Comparison of ENCODE assay signal across 8 mouse cellular contexts in the genomic region with DNA sequence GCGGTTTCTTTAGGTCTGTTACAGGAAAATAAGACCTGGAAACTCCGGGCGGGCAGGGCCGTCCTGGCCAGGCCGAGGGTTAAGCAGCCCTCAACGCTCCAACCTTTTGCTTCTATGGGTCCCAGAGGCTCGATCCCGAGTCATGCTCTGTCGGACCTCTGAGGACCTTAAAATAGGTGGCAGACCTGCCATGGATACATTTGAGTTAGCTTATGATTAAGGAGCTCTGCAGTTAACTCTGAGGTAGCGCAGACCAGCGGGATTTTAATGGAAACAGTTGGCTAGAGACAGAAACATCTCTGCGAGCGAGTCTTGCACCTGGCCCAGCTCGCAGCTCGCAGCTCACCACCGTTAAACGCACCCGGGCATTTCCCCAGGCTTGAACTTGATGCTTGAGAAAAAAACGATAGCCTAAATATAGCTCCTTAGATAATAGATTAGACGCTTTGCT. TPM values are rescaled to one million over a fixed set of nuclear protein-coding genes. Genes with fewer than 3 reads are reported as not detected.
DNase-seq lines count a peak whose midpoint lies in the region; ATAC-seq lines count a peak whose summit lies in the region.

No protein-coding gene starts in this region.

- H3K4me3 ChIP-seq in forebrain, embryonic 14.5 days (ENCODE audit: low read depth, low read length) = peak overlapping the region; percentile 84
- peak overlapping the region; percentile 85 for H3K4me3 ChIP-seq in liver, embryonic 15.5 days (replicated peaks)

- no peaks in the 10 kb centered on the region for H3K36me3 ChIP-seq in forebrain, embryonic 14.5 days (ENCODE audit: control insufficient read depth, insufficient read depth, low read length)
- H3K36me3 ChIP-seq in liver, embryonic 15.5 days (replicated peaks) = no peaks in the 10 kb centered on the region

- peak; percentile 18 to 19 for DNase-seq in left cerebral cortex, postnatal 14 days (ENCODE audit: low spot score in 2 of 2)
- no peak for DNase-seq in left cerebral cortex, postnatal 36 days (ENCODE audit: low spot score in 2 of 2)
- peak; percentile 13 for DNase-seq in WW6 (ENCODE audit: low read depth, low spot score)
- peak; percentile 60 for DNase-seq in forebrain, embryonic 14.5 days (ENCODE audit: low spot score)
- DNase-seq in ovary, adult 18-20 months (ENCODE audit: low spot score) = no peak
- no peak for DNase-seq in layer of hippocampus, adult 11-12 months (ENCODE audit: low spot score)
- DNase-seq in adrenal gland, postnatal 10 days = no peak

- peaks cover 12% of the 10 kb centered on the region for H3K4me1 ChIP-seq in forebrain, embryonic 14.5 days (ENCODE audit: control insufficient read depth, insufficient read depth, low read length)
- H3K4me1 ChIP-seq in liver, embryonic 15.5 days (replicated peaks) = peaks cover 24% of the 10 kb centered on the region

- H3K27ac ChIP-seq in forebrain, embryonic 14.5 days (ENCODE audit: low read depth, low read length) = peak overlapping the region; percentile 98; the same call in 1 of the 2 replicates
- peak overlapping the region; percentile 98 for H3K27ac ChIP-seq in liver, embryonic 15.5 days (replicated peaks)

- H3K9me3 ChIP-seq in forebrain, embryonic 14.5 days (replicated peaks; ENCODE audit: control insufficient read depth, low read length) = no peaks in the 10 kb centered on the region
- no peaks in the 10 kb centered on the region for H3K9me3 ChIP-seq in liver, embryonic 15.5 days (replicated peaks)

- intact Hi-C loops in left cerebral cortex, postnatal 14 days (cut with DNase I) = loop anchor here (2.0 kb wide), 1 partner anchor 117 kb away; the partner anchor contains the start of gene Rpe
- intact Hi-C loops in left cerebral cortex, postnatal 36 days (cut with DNase I) = loop anchor here (5.0 kb wide), 1 partner anchor 116 kb away; the partner anchor contains the start of gene Rpe

- ATAC-seq in forebrain, embryonic 14.5 days = peak; percentile 50
- peak; percentile 36 for ATAC-seq in liver, embryonic 15.5 days (ENCODE audit: insufficient read depth)

- peak overlapping the region; percentile 96 for H3K9ac ChIP-seq in forebrain, embryonic 14.5 days (ENCODE audit: low read length)
- peak overlapping the region; percentile 86 for H3K9ac ChIP-seq in liver, embryonic 15.5 days

- no peaks in the 10 kb centered on the region for H3K27me3 ChIP-seq in forebrain, embryonic 14.5 days (replicated peaks; ENCODE audit: control insufficient read depth, insufficient read depth, low read length)
- H3K27me3 ChIP-seq in liver, embryonic 15.5 days = peaks cover 2% of the 10 kb centered on the region; the same call in 1 of the 2 replicates

- WGBS in forebrain, embryonic 14.5 days = under 1% methylated on average over 20 of the region's 20 CpGs
- WGBS in liver, embryonic 15.5 days (ENCODE audit: insufficient replicate concordance) = 1% methylated on average over 20 of the region's 20 CpGs

- H3K4me2 ChIP-seq in forebrain, embryonic 14.5 days (ENCODE audit: low read length) = peak overlapping the region; percentile 84
- H3K4me2 ChIP-seq in liver, embryonic 15.5 days = peak overlapping the region; percentile 97

RNA-seq across cellular contexts. Expression of gene Kansl1l, which starts 0.5 kb away (rescaled TPM):
- 10 to 100 TPM in 1 of 2 experiments, 1 to 10 TPM in 1; 9.6 to 10.2 TPM for total RNA-seq in left cerebral cortex, postnatal 14 days (2021)
- total RNA-seq in left cerebral cortex, postnatal 36 days (2021) = 10 to 100 TPM; 11.8 to 16.1 TPM
- polyA plus RNA-seq in forebrain, embryonic 14.5 days (2014; fragmentation: Nextera tagmentation; extraction: Ambion mirVana) = 8.5 and 10.9 TPM in 2 replicates
- 3.3 and 3.9 TPM in 2 replicates for polyA plus RNA-seq in liver, embryonic 15.5 days (2015; fragmentation: Nextera tagmentation; extraction: Ambion mirVana)
- 10 to 100 TPM; 19.2 to 22.7 TPM for total RNA-seq in adrenal gland, postnatal 10 days (2021)

RNA-seq across cellular contexts. Expression of gene Acadl, which starts 45.2 kb away (rescaled TPM):
- total RNA-seq in left cerebral cortex, postnatal 14 days (2021) = 10 to 100 TPM; 27.1 to 33.1 TPM
- total RNA-seq in left cerebral cortex, postnatal 36 days (2021) = 10 to 100 TPM; 30.0 to 33.0 TPM
- polyA plus RNA-seq in forebrain, embryonic 14.5 days (2014; fragmentation: Nextera tagmentation; extraction: Ambion mirVana) = 34.7 and 36.2 TPM in 2 replicates
- polyA plus RNA-seq in liver, embryonic 15.5 days (2015; fragmentation: Nextera tagmentation; extraction: Ambion mirVana) = 140 and 145 TPM in 2 replicates
- 1,000 to 10,000 TPM; 1,546 to 1,636 TPM for total RNA-seq in adrenal gland, postnatal 10 days (2021)

Comparison
In these comparisons a context has a peak if more than half of its experiments do, and no peak if none do; other contexts are left out.
1. DNase-seq: peak in left cerebral cortex, postnatal 14 days (2 of 2), WW6 (single experiment) and forebrain, embryonic 14.5 days (single experiment); none in left cerebral cortex, postnatal 36 days (0 of 2), ovary, adult 18-20 months (single experiment), layer of hippocampus, adult 11-12 months (single experiment) and adrenal gland, postnatal 10 days (single experiment).
2. RNA of gene Acadl, which starts 45.2 kb away (total RNA-seq): 1,546 to 1,636 TPM in adrenal gland, postnatal 10 days; 27.1 to 33.1 TPM in left cerebral cortex, postnatal 14 days and 30.0 to 33.0 TPM in left cerebral cortex, postnatal 36 days; every median in the first group is over 10 times any median in the second.